Mouse (Mus musculus) intestine, embryonic 14.5 days (tissue): ENCODE results near the gene Tmem127. TPM values are rescaled to one million over a fixed set of nuclear protein-coding genes. Genes with fewer than 3 reads are reported as not detected.

Source experiments
- polyA plus RNA-seq: library from polyadenylated mRNA; unstranded; fragments of >200 nt; fragmentation: Nextera tagmentation; extraction: Ambion mirVana; gene quantifications from 2 replicates; pipeline ENCODE4 v1.2.1, GENCODE M21; 2014

Tmem127 gene
- polyA plus RNA-seq, 1 experiment from 2014 or later, result 20.4 TPM

Other genes starting within 250 kb of the Tmem127 start
- 10.1 and 12.3 TPM in 2 replicates for gene Ap4e1, start 239.2 kb upstream of the Tmem127 start, polyA plus RNA-seq
- gene Blvra, start 177.2 kb upstream of the Tmem127 start, polyA plus RNA-seq, result 55.2 and 56.6 TPM in 2 replicates
- gene Ncaph, start 114.0 kb upstream of the Tmem127 start, polyA plus RNA-seq, result 82.5 and 88.2 TPM in 2 replicates
- gene Itpripl1, start 104.5 kb upstream of the Tmem127 start, polyA plus RNA-seq, result 22.8 and 26.3 TPM in 2 replicates
- gene 1810024B03Rik, start 39.6 kb upstream of the Tmem127 start, polyA plus RNA-seq, result 2.0 and 2.2 TPM in 2 replicates
- 67.8 and 77.2 TPM in 2 replicates for gene Snrnp200, start 39.5 kb upstream of the Tmem127 start, polyA plus RNA-seq
- gene Ciao1, start 92 bp upstream of the Tmem127 start, polyA plus RNA-seq, result 62.6 and 64.7 TPM in 2 replicates
- 93.8 and 94.5 TPM in 2 replicates for gene Stard7, start 22.3 kb downstream of the Tmem127 start, polyA plus RNA-seq
- 2.5 and 4.5 TPM in 2 replicates for gene Dusp2, start 88.3 kb downstream of the Tmem127 start, polyA plus RNA-seq
- not detected in 2 replicates for gene Astl, start 90.7 kb downstream of the Tmem127 start, polyA plus RNA-seq
- 0.66 and 0.85 TPM in 2 replicates for gene Adra2b, start 115.3 kb downstream of the Tmem127 start, polyA plus RNA-seq
- 0.07 and 0.08 TPM in 2 replicates for gene Gpat2, start 177.3 kb downstream of the Tmem127 start, polyA plus RNA-seq
- gene Fahd2a, start 196.7 kb downstream of the Tmem127 start, polyA plus RNA-seq, result 21.9 and 28.6 TPM in 2 replicates